Mouse (Mus musculus): ENCODE measurements around the gene Epsti1. TPM values are rescaled to one million over a fixed set of nuclear protein-coding genes. Genes with fewer than 3 reads are reported as not detected.
A peak's percentile ranks its signal among the peaks of the same experiment; 100 is the strongest.

Gene Epsti1
- polyA plus RNA-seq, 1 experiment from 2014 or later, result 21.2 TPM

DNA sequence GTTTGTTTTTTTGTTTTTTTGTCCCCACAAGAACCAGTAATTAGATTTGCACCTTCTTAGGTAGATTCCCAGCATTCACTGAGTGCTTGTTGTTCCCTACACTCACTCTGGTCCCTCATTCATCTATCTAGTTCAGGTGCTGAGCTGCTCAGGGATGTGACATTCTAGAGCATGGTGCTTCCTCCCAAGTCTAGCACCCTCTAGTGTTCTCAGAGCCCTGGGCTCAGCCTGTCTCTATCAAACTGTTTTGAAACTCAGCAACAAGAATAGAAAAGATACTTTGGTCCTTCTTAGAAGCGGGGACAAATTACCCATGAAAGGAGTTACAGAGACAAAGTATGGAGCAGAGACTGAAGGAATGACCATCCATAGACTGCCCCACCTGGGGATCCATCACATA, 37.1 kb downstream of the Epsti1 start:
- Histone ChIP-seq H3K36me3 (ENCODE audit: control insufficient read depth, insufficient read depth) (0 out of 2 replicates have a peak, but pooled peaks cover under 1% of the 10 kb centered on the region), H3K27ac (ENCODE audit: low read depth, low read length) (no peak overlapping the region), H3K9ac (ENCODE audit: low read depth, low read length) (no peak overlapping the region), H3K27me3 (replicated peaks; ENCODE audit: control insufficient read depth, insufficient read depth, low read length) (no peaks in the 10 kb centered on the region), H3K9me3 (ENCODE audit: control insufficient read depth) (no peaks in the 10 kb centered on the region), H3K4me2 (replicated peaks; ENCODE audit: low read depth) (no peak overlapping the region), H3K4me1 (replicated peaks; ENCODE audit: control insufficient read depth, insufficient read depth, low read length) (no peaks in the 10 kb centered on the region), H3K4me3 (ENCODE audit: low read depth, low read length) (no peak overlapping the region)
- 97% methylated on average over 1 of the region's 1 CpGs for WGBS
- peak; percentile 47 for TF ChIP-seq CTCF (IDR thresholded peaks at IDR 0.05; ENCODE audit: low read depth)
- ATAC-seq, result no peak

DNA sequence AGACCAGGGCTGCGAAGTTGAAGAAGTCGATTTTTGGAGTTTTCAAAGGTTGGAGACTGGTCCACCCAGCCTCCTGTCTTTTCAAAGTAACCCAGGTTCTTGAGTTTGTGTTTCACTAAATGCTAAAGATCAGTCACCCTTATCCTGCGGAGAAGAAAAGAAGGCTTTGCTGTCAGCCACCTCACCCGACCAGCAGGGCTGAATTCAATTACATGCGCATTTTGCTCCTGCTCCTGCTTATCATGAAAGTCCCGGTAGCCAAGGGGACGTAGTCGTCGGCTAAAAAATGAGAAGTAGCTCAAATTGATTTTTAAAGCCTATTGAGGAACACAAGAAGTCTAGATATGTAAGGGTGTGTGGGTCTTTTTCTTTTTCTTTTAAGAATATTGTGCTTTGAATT, 38.2 kb downstream of the Epsti1 start:
- 60% methylated on average over 9 of the region's 9 CpGs for WGBS
- Histone ChIP-seq H3K4me2 (replicated peaks; ENCODE audit: low read depth) (no peak overlapping the region), H3K9me3 (ENCODE audit: control insufficient read depth) (0 out of 2 replicates have a peak, but pooled peaks cover 2% of the 10 kb centered on the region), H3K9ac (ENCODE audit: low read depth, low read length) (no peak overlapping the region), H3K4me3 (ENCODE audit: low read depth, low read length) (no peak overlapping the region), H3K27ac (ENCODE audit: low read depth, low read length) (no peak overlapping the region), H3K4me1 (replicated peaks; ENCODE audit: control insufficient read depth, insufficient read depth, low read length) (no peaks in the 10 kb centered on the region), H3K27me3 (replicated peaks; ENCODE audit: control insufficient read depth, insufficient read depth, low read length) (no peaks in the 10 kb centered on the region), H3K36me3 (ENCODE audit: control insufficient read depth, insufficient read depth) (0 out of 2 replicates have a peak, but pooled peaks cover 4% of the 10 kb centered on the region)
- no peak for TF ChIP-seq CTCF (IDR thresholded peaks at IDR 0.05; ENCODE audit: low read depth)
- ATAC-seq, result no peak

DNA sequence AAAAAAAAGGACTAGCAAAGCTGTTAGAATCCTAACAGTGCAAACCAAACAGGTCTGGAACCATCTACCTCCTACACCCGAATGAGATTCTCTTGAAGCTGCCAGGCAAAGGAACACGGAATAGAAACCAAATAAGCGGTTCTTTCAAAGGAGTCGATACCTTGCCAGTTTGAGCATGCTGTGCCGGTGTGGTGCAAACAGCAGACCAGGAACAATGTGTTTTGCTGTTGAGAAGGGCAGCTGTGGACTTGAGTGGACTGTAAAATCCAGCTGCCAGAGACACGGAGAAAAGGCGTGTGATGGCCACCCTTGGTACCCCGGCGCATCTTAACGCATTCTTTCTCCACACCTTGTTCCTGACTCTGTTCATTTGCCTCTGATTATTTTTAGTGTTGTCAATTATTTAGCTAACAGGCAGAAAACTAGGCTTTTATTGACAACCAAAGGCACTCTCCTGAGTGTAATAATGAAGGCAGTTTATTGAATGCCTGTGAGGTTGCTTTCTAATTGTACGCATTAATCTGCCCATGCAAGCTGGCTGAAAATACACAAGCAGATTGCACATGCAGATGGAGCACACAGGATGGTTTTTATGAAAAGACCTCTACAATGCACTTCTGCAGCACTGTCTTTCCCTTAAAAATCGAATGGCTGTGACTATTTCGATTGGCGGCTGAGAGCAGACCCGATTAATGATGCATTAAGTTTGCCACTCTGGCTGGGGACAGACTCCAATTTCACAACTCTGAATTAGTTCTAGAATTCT, 38.9 kb downstream of the Epsti1 start:
- H3K9ac ChIP-seq (ENCODE audit: low read depth, low read length), result no peak overlapping the region
- H3K4me2 ChIP-seq (replicated peaks; ENCODE audit: low read depth), result no peak overlapping the region
- 0 out of 2 replicates have a peak, but pooled peaks cover 4% of the 10 kb centered on the region for H3K36me3 ChIP-seq (ENCODE audit: control insufficient read depth, insufficient read depth)
- ATAC-seq, result no peak
- no peaks in the 10 kb centered on the region for H3K4me1 ChIP-seq (replicated peaks; ENCODE audit: control insufficient read depth, insufficient read depth, low read length)
- 81% methylated on average over 15 of the region's 15 CpGs for WGBS
- H3K9me3 ChIP-seq (ENCODE audit: control insufficient read depth), result 0 out of 2 replicates have a peak, but pooled peaks cover 2% of the 10 kb centered on the region
- TF ChIP-seq CTCF (IDR thresholded peaks at IDR 0.05; ENCODE audit: low read depth), result no peak
- H3K4me3 ChIP-seq (ENCODE audit: low read depth, low read length), result no peak overlapping the region
- no peaks in the 10 kb centered on the region for H3K27me3 ChIP-seq (replicated peaks; ENCODE audit: control insufficient read depth, insufficient read depth, low read length)
- no peak overlapping the region for H3K27ac ChIP-seq (ENCODE audit: low read depth, low read length)

DNA sequence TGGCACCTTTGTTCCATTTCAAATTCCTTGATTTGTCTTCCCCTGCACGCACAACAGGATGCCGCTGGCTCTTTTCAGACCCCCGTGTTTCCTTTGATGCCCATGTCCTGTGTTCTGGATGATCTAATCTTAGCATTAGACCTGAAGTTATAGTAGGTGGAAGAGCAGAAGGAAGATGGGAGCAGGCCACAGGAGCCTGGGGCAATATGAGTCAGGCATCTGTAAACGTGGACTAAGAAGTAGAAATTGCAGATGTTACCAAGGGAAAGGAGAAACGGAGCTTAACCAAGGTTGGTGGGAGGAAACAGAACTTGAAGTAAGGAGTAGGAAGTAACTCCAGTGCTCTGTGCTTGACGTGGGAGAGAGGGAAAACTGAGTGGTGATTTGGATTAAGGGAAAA, 57.7 kb downstream of the Epsti1 start:
- WGBS, result 76% methylated on average over 6 of the region's 6 CpGs
- ATAC-seq, result no peak
- Histone ChIP-seq H3K4me2 (replicated peaks; ENCODE audit: low read depth) (no peak overlapping the region), H3K36me3 (ENCODE audit: control insufficient read depth, insufficient read depth) (no peaks in the 10 kb centered on the region), H3K27ac (ENCODE audit: low read depth, low read length) (no peak overlapping the region), H3K9ac (ENCODE audit: low read depth, low read length) (no peak overlapping the region), H3K27me3 (replicated peaks; ENCODE audit: control insufficient read depth, insufficient read depth, low read length) (no peaks in the 10 kb centered on the region), H3K9me3 (ENCODE audit: control insufficient read depth) (no peaks in the 10 kb centered on the region), H3K4me1 (replicated peaks; ENCODE audit: control insufficient read depth, insufficient read depth, low read length) (no peaks in the 10 kb centered on the region), H3K4me3 (ENCODE audit: low read depth, low read length) (no peak overlapping the region)
- TF ChIP-seq CTCF (IDR thresholded peaks at IDR 0.05; ENCODE audit: low read depth), result no peak

DNA sequence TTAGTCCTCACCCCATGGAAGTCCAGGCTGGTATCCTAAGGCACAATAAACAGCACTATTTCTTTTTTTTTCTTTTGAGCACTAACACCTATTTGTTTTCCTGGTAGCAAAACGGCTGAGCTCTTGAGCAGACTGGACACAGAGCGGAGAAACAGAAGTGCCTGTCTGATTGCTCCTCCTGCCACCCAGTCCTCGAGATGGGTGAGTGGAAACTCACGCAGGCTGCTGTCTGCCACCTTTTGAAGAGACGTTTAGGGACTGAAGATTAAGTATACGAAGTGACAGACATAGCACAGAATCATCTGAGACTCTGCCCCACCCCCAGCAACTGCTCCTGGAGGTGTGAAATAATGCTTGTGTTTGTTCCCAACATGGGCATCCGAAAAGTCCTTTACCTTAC, 59.5 kb downstream of the Epsti1 start:
- no peak overlapping the region for H3K4me3 ChIP-seq (ENCODE audit: low read depth, low read length)
- no peaks in the 10 kb centered on the region for H3K27me3 ChIP-seq (replicated peaks; ENCODE audit: control insufficient read depth, insufficient read depth, low read length)
- no peaks in the 10 kb centered on the region for H3K4me1 ChIP-seq (replicated peaks; ENCODE audit: control insufficient read depth, insufficient read depth, low read length)
- no peak overlapping the region for H3K9ac ChIP-seq (ENCODE audit: low read depth, low read length)
- no peaks in the 10 kb centered on the region for H3K36me3 ChIP-seq (ENCODE audit: control insufficient read depth, insufficient read depth)
- H3K4me2 ChIP-seq (replicated peaks; ENCODE audit: low read depth), result no peak overlapping the region
- no peaks in the 10 kb centered on the region for H3K9me3 ChIP-seq (ENCODE audit: control insufficient read depth)
- no peak overlapping the region for H3K27ac ChIP-seq (ENCODE audit: low read depth, low read length)
- no peak for TF ChIP-seq CTCF (IDR thresholded peaks at IDR 0.05; ENCODE audit: low read depth)
- no peak for ATAC-seq
- 53% methylated on average over 7 of the region's 7 CpGs for WGBS

DNA sequence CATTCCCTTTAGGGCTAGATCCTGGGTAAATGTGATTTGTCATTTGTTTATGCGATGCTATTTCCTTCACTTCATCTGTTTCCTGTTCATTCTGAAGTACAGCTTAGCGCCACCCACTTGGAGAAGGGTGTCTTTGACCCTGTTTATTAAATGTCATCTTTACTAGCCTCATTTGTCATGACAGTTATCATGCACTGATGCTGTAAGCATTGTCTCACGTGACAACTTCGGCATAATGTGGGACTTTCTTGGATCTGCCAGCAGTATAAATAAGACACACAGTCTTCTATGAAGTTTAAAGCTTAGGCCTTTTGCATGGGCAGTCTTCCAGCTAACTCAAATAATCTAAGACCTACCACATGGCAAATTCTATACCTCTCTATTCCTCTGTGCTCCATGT, 67.3 kb downstream of the Epsti1 start:
- no peak overlapping the region for H3K9ac ChIP-seq (ENCODE audit: low read depth, low read length)
- no peak overlapping the region for H3K4me3 ChIP-seq (ENCODE audit: low read depth, low read length)
- no peak for ATAC-seq
- no peak for TF ChIP-seq CTCF (IDR thresholded peaks at IDR 0.05; ENCODE audit: low read depth)
- WGBS, result 66% methylated on average over 4 of the region's 4 CpGs
- no peaks in the 10 kb centered on the region for H3K9me3 ChIP-seq (ENCODE audit: control insufficient read depth)
- no peak overlapping the region for H3K27ac ChIP-seq (ENCODE audit: low read depth, low read length)
- no peaks in the 10 kb centered on the region for H3K4me1 ChIP-seq (replicated peaks; ENCODE audit: control insufficient read depth, insufficient read depth, low read length)
- no peaks in the 10 kb centered on the region for H3K36me3 ChIP-seq (ENCODE audit: control insufficient read depth, insufficient read depth)
- no peak overlapping the region for H3K4me2 ChIP-seq (replicated peaks; ENCODE audit: low read depth)
- no peaks in the 10 kb centered on the region for H3K27me3 ChIP-seq (replicated peaks; ENCODE audit: control insufficient read depth, insufficient read depth, low read length)
